Mouse (Mus musculus): ENCODE results near the gene Mvd. TPM values are rescaled to one million over a fixed set of nuclear protein-coding genes. Genes with fewer than 3 reads are reported as not detected.

Mvd gene
- polyA plus RNA-seq, 1 experiment from 2014 or later: 36.4 TPM

DNA sequence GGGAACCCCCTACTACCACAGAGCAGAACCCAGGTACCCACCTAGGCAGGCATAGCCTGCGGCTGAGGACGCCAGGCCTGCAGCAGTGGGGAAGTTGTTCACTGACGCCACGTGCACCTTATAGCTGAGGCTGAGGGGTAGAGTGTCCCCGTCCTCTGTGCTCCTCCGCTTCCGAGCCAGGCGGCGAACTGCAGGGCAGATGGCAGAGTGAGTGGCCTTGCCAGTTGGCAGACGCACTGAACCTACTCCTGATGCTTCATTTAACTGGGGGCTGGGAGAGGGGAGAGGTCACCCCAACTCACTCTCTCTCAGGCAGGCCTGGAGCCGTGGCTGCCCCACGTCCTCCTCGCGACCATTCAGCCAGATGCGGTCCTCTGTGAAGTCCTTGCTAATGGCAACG, 3.9 kb downstream of the Mvd start:
- Histone ChIP-seq H3K9ac (replicated peaks; ENCODE audit: low read length) (no peak overlapping the region), H3K27ac (ENCODE audit: low read length) (no peak overlapping the region), H3K4me1 (ENCODE audit: insufficient read depth, low read length) (peaks cover 15% of the 10 kb centered on the region), H3K4me2 (replicated peaks; ENCODE audit: low read depth, low read length) (no peak overlapping the region), H3K4me3 (ENCODE audit: low read length) (no peak overlapping the region), H3K9me3 (ENCODE audit: low read length) (no peaks in the 10 kb centered on the region), H3K27me3 (ENCODE audit: insufficient read depth, low read length) (no peaks in the 10 kb centered on the region), H3K36me3 (ENCODE audit: insufficient read depth, low read length) (peaks cover 13% of the 10 kb centered on the region)
- ATAC-seq (ENCODE audit: low FRiP score, low TSS enrichment): no peak
- 93% methylated on average over 16 of the region's 16 CpGs for whole genome bisulfite sequencing

DNA sequence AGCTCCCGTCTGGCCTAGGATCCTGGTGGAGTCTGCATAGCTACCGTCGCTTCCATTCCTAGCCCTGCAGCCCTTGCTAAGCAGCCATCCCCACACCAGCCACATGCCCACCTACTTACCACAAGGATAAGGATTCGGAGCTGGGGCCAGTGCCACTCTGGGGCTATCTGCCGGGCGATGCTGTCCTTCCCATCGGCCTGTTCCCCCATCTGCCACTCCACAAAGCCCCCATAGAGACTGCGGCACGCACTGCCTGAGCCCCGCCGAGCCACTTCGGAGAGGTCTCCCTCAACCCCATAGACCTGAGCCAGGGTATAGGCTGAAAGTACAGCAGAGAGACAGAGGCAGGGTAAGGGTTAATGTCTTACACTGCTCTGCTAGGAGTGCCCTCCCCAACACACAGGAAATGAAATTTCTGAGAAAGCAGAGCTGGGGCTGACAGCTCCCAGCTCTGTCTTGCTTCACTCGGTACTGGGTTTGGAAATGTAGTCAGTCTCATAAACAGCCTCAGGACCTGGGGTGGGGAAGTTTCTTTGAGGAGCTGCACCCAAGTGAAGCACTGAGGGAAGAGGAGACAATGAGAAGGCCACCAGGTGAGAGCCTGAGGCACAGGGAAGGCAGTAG, 5.4 kb downstream of the Mvd start:
- 78% methylated on average over 13 of the region's 13 CpGs for WGBS
- Histone ChIP-seq H3K36me3 (ENCODE audit: insufficient read depth, low read length) (peaks cover 13% of the 10 kb centered on the region), H3K27ac (ENCODE audit: low read length) (0 out of 2 replicates have a peak overlapping the region, but pooled peaks have one; percentile 31), H3K9me3 (ENCODE audit: low read length) (no peaks in the 10 kb centered on the region), H3K9ac (replicated peaks; ENCODE audit: low read length) (0 out of 2 replicates have a peak overlapping the region, but pooled peaks have one; percentile 33), H3K4me3 (ENCODE audit: low read length) (no peak overlapping the region), H3K27me3 (ENCODE audit: insufficient read depth, low read length) (no peaks in the 10 kb centered on the region), H3K4me2 (replicated peaks; ENCODE audit: low read depth, low read length) (0 out of 2 replicates have a peak overlapping the region, but pooled peaks have one; percentile 8), H3K4me1 (ENCODE audit: insufficient read depth, low read length) (peaks cover 21% of the 10 kb centered on the region)
- peak; percentile 32; the same call in 1 of the 2 replicates for ATAC-seq (ENCODE audit: low FRiP score, low TSS enrichment)

DNA sequence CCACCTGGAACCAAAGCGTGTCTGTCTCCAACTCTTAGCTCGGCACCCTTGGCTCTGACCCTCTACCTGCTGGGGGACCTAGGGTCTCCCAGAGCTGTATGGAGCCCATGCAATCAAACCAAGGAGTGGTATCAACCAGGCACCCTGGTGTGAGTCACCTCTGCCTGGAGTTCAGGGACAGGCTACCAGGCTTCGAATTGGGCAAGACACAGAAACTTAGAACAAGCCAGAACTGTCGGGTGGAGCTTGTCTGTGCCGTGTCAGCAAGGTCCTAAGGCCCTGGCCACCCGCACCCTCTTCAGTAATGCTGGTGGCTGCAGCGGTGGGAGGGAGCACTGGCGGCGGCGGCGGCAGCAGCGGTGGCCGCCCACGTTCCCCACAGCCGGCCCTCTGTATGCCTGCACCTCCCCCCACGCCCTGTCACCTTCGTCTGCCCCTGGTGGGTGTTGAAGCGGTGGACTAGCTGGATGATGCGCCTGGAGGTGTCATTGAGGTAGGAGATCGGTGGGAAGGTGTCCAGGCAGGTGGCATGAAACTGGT, 6.6 kb downstream of the Mvd start:
- Histone ChIP-seq H3K36me3 (ENCODE audit: insufficient read depth, low read length) (peaks cover 13% of the 10 kb centered on the region), H3K4me1 (ENCODE audit: insufficient read depth, low read length) (peaks cover 22% of the 10 kb centered on the region), H3K27me3 (ENCODE audit: insufficient read depth, low read length) (no peaks in the 10 kb centered on the region), H3K27ac (ENCODE audit: low read length) (no peak overlapping the region), H3K4me2 (replicated peaks; ENCODE audit: low read depth, low read length) (no peak overlapping the region), H3K9me3 (ENCODE audit: low read length) (no peaks in the 10 kb centered on the region), H3K4me3 (ENCODE audit: low read length) (no peak overlapping the region), H3K9ac (replicated peaks; ENCODE audit: low read length) (no peak overlapping the region)
- ATAC-seq (ENCODE audit: low FRiP score, low TSS enrichment): no peak
- WGBS: 79% methylated on average over 20 of the region's 20 CpGs

DNA sequence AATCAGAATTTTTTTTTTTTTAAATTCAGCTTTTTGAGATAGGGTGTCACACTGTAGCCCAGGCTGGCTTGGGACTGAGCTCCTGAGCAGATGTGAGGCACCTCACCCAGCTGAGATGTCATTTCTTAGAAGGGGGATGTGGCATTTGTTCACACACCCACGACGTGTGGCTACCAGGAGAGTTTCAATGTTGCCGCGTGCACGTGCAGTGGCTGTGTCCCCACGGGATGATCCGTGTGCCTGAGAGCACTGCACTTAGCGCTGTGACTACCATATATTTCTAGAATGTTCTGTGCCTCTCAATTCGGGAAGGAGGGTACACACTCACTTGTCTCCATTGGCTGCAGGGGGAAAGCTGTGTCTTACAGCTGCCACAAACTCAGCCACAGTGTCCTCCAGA, 7.1 kb downstream of the Mvd start:
- Histone ChIP-seq H3K4me2 (replicated peaks; ENCODE audit: low read depth, low read length) (no peak overlapping the region), H3K4me1 (ENCODE audit: insufficient read depth, low read length) (peaks cover 28% of the 10 kb centered on the region), H3K27me3 (ENCODE audit: insufficient read depth, low read length) (no peaks in the 10 kb centered on the region), H3K4me3 (ENCODE audit: low read length) (no peak overlapping the region), H3K36me3 (ENCODE audit: insufficient read depth, low read length) (peaks cover 13% of the 10 kb centered on the region), H3K27ac (ENCODE audit: low read length) (no peak overlapping the region), H3K9ac (replicated peaks; ENCODE audit: low read length) (no peak overlapping the region), H3K9me3 (ENCODE audit: low read length) (no peaks in the 10 kb centered on the region)
- ATAC-seq (ENCODE audit: low FRiP score, low TSS enrichment): no peak
- 91% methylated on average over 9 of the region's 9 CpGs for WGBS

DNA sequence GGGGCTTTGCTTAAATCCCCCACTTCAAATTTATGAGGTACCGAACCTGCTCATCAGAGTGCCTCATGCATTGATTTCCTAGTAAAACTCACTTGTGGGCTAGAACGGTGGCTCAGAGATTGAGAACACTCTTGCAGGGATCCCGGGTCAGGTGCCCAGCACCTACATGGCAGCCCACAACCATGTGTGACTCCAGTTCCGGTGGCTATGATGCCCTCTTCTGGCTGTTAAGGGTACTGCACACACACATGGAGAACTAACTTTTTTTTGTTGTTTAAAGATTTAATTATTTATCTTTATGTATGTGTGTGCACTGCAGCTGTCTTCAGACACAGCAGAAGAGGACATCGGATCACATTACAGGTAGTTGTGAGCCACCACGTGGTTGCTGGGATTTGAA, 7.8 kb downstream of the Mvd start:
- H3K4me2 ChIP-seq (replicated peaks; ENCODE audit: low read depth, low read length): no peak overlapping the region
- H3K9ac ChIP-seq (replicated peaks; ENCODE audit: low read length): no peak overlapping the region
- no peak overlapping the region for H3K4me3 ChIP-seq (ENCODE audit: low read length)
- no peak overlapping the region for H3K27ac ChIP-seq (ENCODE audit: low read length)
- no peak for ATAC-seq (ENCODE audit: low FRiP score, low TSS enrichment)
- 93% methylated on average over 6 of the region's 6 CpGs for WGBS
- peaks cover 13% of the 10 kb centered on the region for H3K36me3 ChIP-seq (ENCODE audit: insufficient read depth, low read length)
- H3K9me3 ChIP-seq (ENCODE audit: low read length): no peaks in the 10 kb centered on the region
- H3K27me3 ChIP-seq (ENCODE audit: insufficient read depth, low read length): no peaks in the 10 kb centered on the region
- peaks cover 31% of the 10 kb centered on the region for H3K4me1 ChIP-seq (ENCODE audit: insufficient read depth, low read length)

DNA sequence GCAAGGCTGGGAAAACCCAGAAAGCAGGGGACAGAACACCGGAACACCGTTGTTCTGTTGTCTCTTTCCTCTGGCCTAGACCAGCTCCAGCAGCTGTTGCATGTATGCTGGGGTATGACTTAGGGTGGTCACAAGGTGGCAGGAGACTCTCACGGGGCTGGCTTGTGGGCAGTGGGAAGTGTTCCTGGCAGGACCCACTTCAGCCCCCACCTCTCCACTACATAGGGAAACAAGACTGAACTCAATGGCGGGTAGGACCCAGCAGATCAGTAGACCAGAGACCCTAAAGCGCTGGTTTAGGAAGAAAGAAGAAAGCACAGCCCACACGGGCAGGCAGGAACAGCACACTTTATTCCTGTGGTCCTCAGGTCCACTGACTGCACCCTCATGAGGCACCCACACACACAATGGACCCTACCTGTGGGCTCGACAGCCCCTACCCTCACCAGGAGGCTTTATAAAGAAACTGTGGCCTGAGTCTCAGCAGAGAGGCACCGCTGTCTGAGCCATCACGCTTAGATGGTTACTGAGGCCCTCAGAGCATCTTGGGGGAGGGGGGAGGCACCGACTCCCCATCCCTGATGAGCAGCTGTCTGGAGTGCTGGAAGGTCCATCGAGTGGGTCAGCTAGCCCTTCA, 9.8 kb downstream of the Mvd start:
- no peak overlapping the region; the same call in 1 of the 2 replicates for H3K4me3 ChIP-seq (ENCODE audit: low read length)
- H3K4me2 ChIP-seq (replicated peaks; ENCODE audit: low read depth, low read length): peak overlapping the region; percentile 87; the same call in 1 of the 2 replicates
- H3K27ac ChIP-seq (ENCODE audit: low read length): peak overlapping the region; percentile 79
- 69% methylated on average over 11 of the region's 11 CpGs for WGBS
- ATAC-seq (ENCODE audit: low FRiP score, low TSS enrichment): peak; percentile 32
- H3K9ac ChIP-seq (replicated peaks; ENCODE audit: low read length): peak overlapping the region; percentile 77
- H3K27me3 ChIP-seq (ENCODE audit: insufficient read depth, low read length): no peaks in the 10 kb centered on the region
- no peaks in the 10 kb centered on the region for H3K9me3 ChIP-seq (ENCODE audit: low read length)
- peaks cover 13% of the 10 kb centered on the region for H3K36me3 ChIP-seq (ENCODE audit: insufficient read depth, low read length)
- peaks cover 38% of the 10 kb centered on the region for H3K4me1 ChIP-seq (ENCODE audit: insufficient read depth, low read length)

DNA sequence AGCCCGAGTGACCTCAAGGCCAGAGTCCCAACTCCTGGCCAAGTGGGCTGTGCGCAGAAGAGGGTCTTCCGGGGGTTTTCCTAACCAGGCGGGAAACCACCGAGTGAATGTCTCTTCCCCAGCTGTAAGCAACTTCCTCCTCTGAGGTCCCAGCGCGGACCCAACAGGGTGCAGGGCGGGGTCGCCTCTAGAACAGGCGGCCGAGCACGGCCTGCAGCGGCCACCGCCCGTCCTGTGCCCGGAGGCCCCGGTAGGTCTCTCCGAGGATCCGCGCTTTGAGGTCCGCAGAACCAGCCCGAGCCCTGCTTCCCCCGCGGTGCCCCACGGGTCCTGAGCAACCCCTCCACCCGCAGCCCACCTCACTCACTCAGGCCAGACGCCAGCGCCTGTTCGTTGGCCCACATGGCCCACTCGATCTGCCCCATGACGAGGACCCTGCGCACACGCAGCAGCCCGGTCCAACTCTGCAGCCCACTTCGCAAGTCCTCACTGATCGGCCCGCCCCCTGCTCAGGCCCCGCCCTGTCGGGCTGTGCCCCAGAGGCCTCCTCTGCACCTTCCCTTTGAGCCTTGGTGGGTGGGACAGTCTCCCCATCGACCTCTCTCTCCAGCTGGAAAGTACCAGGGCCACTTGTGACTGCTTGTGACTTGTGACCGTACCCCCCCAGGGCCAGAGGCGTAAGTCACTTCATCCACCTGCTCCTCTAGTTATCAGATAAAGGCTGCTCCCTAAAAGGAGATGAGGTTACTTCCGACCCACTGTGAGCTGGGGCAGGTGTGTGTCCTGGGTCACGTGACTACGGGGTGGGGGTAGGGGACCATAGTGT, 10.6 kb downstream of the Mvd start, which contains the start of gene Cyba:
TSS of gene Cyba (minus strand) at position 488 of the 826 bp plus-strand sequence.
- Histone ChIP-seq H3K4me1 (ENCODE audit: insufficient read depth, low read length) (peaks cover 31% of the 10 kb centered on the region), H3K27ac (ENCODE audit: low read length) (peak within 1 kb of the TSS; percentile 79), H3K27me3 (ENCODE audit: insufficient read depth, low read length) (no peaks in the 10 kb centered on the region), H3K9me3 (ENCODE audit: low read length) (no peaks in the 10 kb centered on the region), H3K4me2 (replicated peaks; ENCODE audit: low read depth, low read length) (peak within 1 kb of the TSS; percentile 87), H3K36me3 (ENCODE audit: insufficient read depth, low read length) (peaks cover 13% of the 10 kb centered on the region), H3K4me3 (ENCODE audit: low read length) (peak within 1 kb of the TSS; percentile 60), H3K9ac (replicated peaks; ENCODE audit: low read length) (peak within 1 kb of the TSS; percentile 77)
- 3% methylated on average over 44 of the region's 45 CpGs for WGBS
- peak; percentile 83 for ATAC-seq (ENCODE audit: low FRiP score, low TSS enrichment)

DNA sequence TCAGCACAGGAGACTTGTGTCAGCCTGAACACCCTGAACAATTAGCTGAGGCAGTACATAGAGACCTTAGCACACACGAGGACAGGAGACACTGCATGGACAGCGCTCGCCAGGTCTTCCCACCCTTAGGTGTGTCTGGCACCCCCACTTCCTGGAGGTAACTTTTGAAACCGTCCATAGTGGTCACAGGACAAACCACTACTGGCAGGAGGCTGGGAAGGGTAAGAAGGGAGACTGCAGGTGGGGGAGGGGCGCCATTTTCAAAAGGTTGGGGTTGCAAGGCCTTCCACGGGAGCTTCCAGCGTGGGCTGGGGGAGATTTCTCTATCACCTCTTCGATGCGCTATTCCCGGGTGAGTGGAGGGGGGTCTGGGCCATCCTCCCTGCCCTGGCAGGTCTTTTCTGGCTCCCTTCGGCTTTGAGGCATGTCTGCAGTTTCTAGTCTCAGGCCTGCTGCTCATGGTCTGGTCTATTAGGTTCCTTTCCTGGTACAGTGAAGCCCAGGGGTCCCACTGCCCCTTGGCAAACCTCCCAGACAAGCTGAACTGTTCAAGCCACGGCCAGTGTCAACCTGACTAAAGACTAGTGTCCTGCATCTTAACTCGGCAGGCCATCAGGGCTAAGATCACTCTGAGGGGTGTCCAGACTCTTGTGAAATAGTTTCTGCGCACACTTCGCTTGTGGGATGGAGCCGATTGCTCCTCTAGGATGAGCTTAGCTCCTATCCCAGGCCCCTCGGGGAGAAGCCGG, 11.4 kb downstream of the Mvd start:
- no peak for ATAC-seq (ENCODE audit: low FRiP score, low TSS enrichment)
- WGBS: 30% methylated on average over 18 of the region's 18 CpGs

DNA sequence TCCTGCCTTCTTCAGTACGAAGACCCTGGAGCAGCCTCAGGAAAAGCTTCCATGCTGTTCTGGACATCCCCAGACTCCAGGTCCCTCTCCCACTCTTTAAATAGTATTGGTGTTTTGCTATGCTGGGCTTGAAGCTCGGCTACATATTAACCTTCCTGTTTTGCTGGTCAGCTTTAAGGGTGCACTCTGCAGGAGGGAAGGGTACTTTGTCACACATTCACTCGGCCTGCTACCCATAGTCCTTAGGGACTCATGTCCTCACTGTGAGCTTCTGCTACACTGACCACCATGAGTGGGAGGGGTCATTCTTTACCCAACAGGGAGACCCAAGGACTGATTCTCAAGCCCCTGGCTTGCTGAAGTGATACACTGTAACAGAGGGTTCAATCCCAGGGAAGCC, 12.6 kb downstream of the Mvd start:
- Histone ChIP-seq H3K27ac (ENCODE audit: low read length) (peak overlapping the region; percentile 83), H3K4me1 (ENCODE audit: insufficient read depth, low read length) (peaks cover 30% of the 10 kb centered on the region), H3K9me3 (ENCODE audit: low read length) (no peaks in the 10 kb centered on the region), H3K4me2 (replicated peaks; ENCODE audit: low read depth, low read length) (peak overlapping the region; percentile 21), H3K4me3 (ENCODE audit: low read length) (no peak overlapping the region), H3K9ac (replicated peaks; ENCODE audit: low read length) (no peak overlapping the region), H3K27me3 (ENCODE audit: insufficient read depth, low read length) (no peaks in the 10 kb centered on the region), H3K36me3 (ENCODE audit: insufficient read depth, low read length) (peaks cover 11% of the 10 kb centered on the region)
- 63% methylated on average over 3 of the region's 3 CpGs for WGBS
- ATAC-seq (ENCODE audit: low FRiP score, low TSS enrichment): peak; percentile 77

More for the DNA sequence above, 11.4 kb downstream of the Mvd start:
- Histone ChIP-seq H3K9ac (replicated peaks; ENCODE audit: low read length) (peak overlapping the region; percentile 77), H3K27ac (ENCODE audit: low read length) (peak overlapping the region; percentile 79), H3K4me1 (ENCODE audit: insufficient read depth, low read length) (peaks cover 30% of the 10 kb centered on the region), H3K9me3 (ENCODE audit: low read length) (no peaks in the 10 kb centered on the region), H3K27me3 (ENCODE audit: insufficient read depth, low read length) (no peaks in the 10 kb centered on the region), H3K36me3 (ENCODE audit: insufficient read depth, low read length) (peaks cover 13% of the 10 kb centered on the region), H3K4me2 (replicated peaks; ENCODE audit: low read depth, low read length) (peak overlapping the region; percentile 87), H3K4me3 (ENCODE audit: low read length) (peak overlapping the region; percentile 60)

Data from kidney, embryonic 16.5 days (tissue).